Mouse (Mus musculus) E14TG2a.4 (cell line): ENCODE results near the gene Nelfcd.

ENCODE experiments used
- CTCF ChIP-seq: conservative IDR thresholded peaks from 2 replicates; pipeline ENCODE4 v1.5.1; 2014; ENCODE audit warnings: low read length
- NANOG ChIP-seq: IDR thresholded peaks from 2 replicates; pipeline ENCODE4 v1.6.1; 2014; ENCODE audit warnings: borderline replicate concordance, low read length, mixed read lengths
- POU5F1 ChIP-seq: IDR thresholded peaks from 2 replicates; pipeline ENCODE4 v1.6.1; 2014; ENCODE audit warnings: low read length, borderline replicate concordance

- TF ChIP-seq CTCF: no peak
- no peak for TF ChIP-seq POU5F1
- no peak for TF ChIP-seq NANOG
These were observed 23.3 kb downstream of the Nelfcd start, which contains the start of gene Ctsz for GRCm38 (mm10) chr2:174438737-174439449.
